Mouse (Mus musculus) hindbrain, embryonic 15.5 days (tissue): Measurements from ENCODE around the gene Tet3. TPM values are rescaled to one million over a fixed set of nuclear protein-coding genes. Genes with fewer than 3 reads are reported as not detected.

Source experiments
- ATAC-seq: fragments of 200-750 bp; cut with Nextera tagmentation; 2 replicates; pipeline ENCODE4 v1.8.0; 2017; ENCODE audit warnings: low read depth, moderate number of reproducible peaks, moderate TSS enrichment; ENCODE audit not compliant: low FRiP score
- H3K27ac ChIP-seq: fragments of 300-500 bp; sonication (generic); replicated peaks from 2 replicates; pipeline ENCODE4 v1.5.1; 2015; ENCODE audit warnings: mild to moderate bottlenecking, inconsistent platforms
- H3K27me3 ChIP-seq: fragments of 300-500 bp; sonication (generic); 2 replicates; pipeline ENCODE4 v1.6.1; 2015; ENCODE audit warnings: control low read depth, inconsistent platforms
- H3K36me3 ChIP-seq: fragments of 300-500 bp; sonication (generic); 2 replicates; pipeline ENCODE4 v1.6.1; 2015; ENCODE audit warnings: control low read depth, inconsistent platforms
- H3K4me1 ChIP-seq: fragments of 300-500 bp; sonication (generic); replicated peaks from 2 replicates; pipeline ENCODE4 v1.6.1; 2015; ENCODE audit warnings: control low read depth, inconsistent platforms
- H3K4me2 ChIP-seq: fragments of 300-500 bp; sonication (generic); 2 replicates; pipeline ENCODE4 v1.6.1; 2015; ENCODE audit warnings: moderate library complexity, mild to moderate bottlenecking, inconsistent platforms
- H3K4me3 ChIP-seq: fragments of 300-500 bp; sonication (generic); 2 replicates; pipeline ENCODE4 v1.5.1; 2015; ENCODE audit warnings: mild to moderate bottlenecking, inconsistent platforms
- H3K9ac ChIP-seq: fragments of 300-500 bp; sonication (generic); 2 replicates; pipeline ENCODE4 v1.6.1; 2015; ENCODE audit warnings: inconsistent platforms
- H3K9me3 ChIP-seq: fragments of 300-500 bp; sonication (generic); 2 replicates; pipeline ENCODE4 v1.6.1; 2016; ENCODE audit warnings: control low read depth, inconsistent platforms
- WGBS: fragments of 180-500 bp; shearing (Covaris S2); methylation state at CpG from one replicate; pipeline ENCODE4 v1.1.7; 2015; 5-methylcytosine and 5-hydroxymethylcytosine counted together
- polyA plus RNA-seq: library from polyadenylated mRNA; unstranded; fragments of >200 nt; fragmentation: Nextera tagmentation; extraction: Ambion mirVana; gene quantifications from 2 replicates; pipeline ENCODE4 v1.2.1, GENCODE M21; 2015

The Tet3 gene
- polyA plus RNA-seq, 1 experiment from 2014 or later, result 70.9 TPM

DNA sequence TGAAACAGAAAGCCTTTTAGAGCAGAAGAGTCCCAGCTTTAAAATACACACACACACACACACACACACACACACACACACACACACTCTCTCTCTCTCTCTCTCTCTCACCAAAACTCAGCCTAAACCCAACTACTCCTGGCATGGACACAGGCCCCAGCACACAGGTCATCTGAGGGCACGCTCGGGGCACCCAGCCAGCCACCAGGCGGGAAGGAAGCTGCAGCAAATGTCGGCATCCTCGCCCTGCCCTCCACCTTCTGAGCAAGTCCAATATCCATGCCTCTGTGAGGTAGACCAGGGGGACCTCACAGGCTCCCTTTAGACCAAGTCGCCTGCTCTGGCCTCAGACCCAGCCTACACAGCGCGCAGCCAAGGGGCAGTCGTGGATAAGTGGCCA lies 14.4 kb upstream of the Tet3 start:
- 88% methylated on average over 9 of the region's 9 CpGs for WGBS
- Histone ChIP-seq H3K36me3 (no peaks in the 10 kb centered on the region), H3K4me2 (no peak overlapping the region), H3K27ac (no peak overlapping the region), H3K4me3 (no peak overlapping the region), H3K9ac (no peak overlapping the region), H3K4me1 (no peaks in the 10 kb centered on the region), H3K9me3 (no peaks in the 10 kb centered on the region), H3K27me3 (no peaks in the 10 kb centered on the region)
- ATAC-seq, result no peak

DNA sequence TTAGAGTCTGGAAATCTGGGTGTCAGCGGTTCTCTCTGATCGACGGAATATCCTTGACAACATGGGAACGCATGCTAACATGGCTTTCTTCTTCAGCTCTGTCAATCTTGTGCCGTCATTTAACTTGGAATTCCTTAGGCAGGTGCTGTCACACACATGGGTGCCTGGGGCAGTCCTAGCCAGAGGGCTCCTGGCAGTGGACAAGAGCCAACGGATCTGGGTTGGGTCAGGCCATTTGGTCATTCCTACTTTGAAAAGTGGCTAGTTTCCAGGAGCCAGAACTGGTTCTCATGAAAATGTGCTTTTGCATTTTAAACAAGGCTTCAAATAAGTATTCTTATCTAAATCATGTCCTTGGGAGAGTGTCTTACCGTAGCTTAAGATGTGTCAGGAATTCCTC lies 12.9 kb upstream of the Tet3 start:
- no peak overlapping the region for H3K27ac ChIP-seq
- no peaks in the 10 kb centered on the region for H3K4me1 ChIP-seq
- WGBS, result 88% methylated on average over 7 of the region's 7 CpGs
- H3K9ac ChIP-seq, result no peak overlapping the region
- no peaks in the 10 kb centered on the region for H3K9me3 ChIP-seq
- ATAC-seq, result no peak
- no peaks in the 10 kb centered on the region for H3K36me3 ChIP-seq
- no peaks in the 10 kb centered on the region for H3K27me3 ChIP-seq
- H3K4me2 ChIP-seq, result no peak overlapping the region
- H3K4me3 ChIP-seq, result no peak overlapping the region

DNA sequence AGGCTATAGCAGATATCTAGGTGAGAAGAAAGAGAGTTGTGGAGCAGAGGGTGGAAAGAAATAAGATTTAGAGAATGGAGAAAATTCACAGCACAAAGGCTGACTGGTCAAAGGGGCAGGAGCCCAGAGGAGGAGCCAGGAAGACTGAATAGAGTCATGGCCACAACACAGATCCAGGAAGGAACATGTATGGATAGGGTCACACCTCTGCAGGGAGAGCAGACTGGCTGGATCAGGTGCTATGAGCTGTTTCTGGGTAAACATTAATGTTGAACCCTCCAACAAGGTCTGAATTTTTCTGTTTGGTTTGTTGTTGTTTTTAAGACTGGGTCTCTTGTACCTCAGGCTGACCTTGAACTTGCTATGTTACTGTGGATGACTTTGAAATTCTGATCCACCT lies 5.1 kb upstream of the Tet3 start:
- ATAC-seq, result no peak
- Histone ChIP-seq H3K4me1 (no peaks in the 10 kb centered on the region), H3K4me3 (no peak overlapping the region), H3K27ac (no peak overlapping the region), H3K27me3 (no peaks in the 10 kb centered on the region), H3K36me3 (no peaks in the 10 kb centered on the region), H3K9ac (no peak overlapping the region), H3K4me2 (no peak overlapping the region), H3K9me3 (no peaks in the 10 kb centered on the region)

DNA sequence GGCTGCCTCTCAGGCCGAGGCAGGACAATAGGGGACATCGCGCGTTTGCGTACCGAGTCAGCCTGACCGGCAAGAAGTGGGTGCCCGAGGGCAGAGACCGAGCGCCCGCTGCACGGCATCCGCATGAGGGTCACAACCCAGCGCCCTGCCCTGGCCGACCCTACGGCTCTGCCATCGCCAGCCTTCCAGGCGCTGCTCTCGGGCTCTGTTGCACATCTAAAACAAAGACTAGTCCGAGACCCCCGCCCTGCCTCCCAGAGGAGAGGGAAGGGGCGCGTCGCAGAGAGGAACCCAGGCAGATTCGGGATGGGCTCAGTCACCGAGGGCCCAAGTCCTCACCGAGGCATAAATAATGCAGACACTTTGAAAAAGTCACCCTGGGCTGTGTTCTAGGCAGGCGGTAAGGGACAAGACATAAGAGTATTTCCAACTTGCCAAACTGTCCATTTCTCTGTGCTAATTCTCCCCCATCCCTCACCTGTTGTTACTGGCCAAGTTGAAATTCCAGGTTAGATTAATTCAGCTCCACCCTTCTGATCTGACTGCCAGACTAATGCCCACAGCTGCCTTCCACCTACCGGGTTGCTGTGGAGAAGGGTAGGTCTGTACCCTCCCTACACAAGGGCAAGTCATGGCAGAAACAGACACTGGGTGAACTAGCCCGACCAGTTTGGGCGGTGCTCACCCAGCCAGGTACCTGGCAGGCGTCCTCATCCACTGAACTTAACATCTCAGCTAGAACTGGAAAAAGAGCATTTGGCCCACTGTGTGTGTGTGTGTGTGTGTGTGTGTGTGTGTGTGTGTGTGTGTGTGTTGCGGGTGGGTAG lies 1.7 kb downstream of the Tet3 start:
- peak; percentile 2; the same call in 1 of the 2 replicates for ATAC-seq
- peak overlapping the region; percentile 87 for H3K9ac ChIP-seq
- H3K4me2 ChIP-seq, result peak overlapping the region; percentile 98
- H3K36me3 ChIP-seq, result no peaks in the 10 kb centered on the region
- H3K27me3 ChIP-seq, result no peaks in the 10 kb centered on the region
- peak overlapping the region; percentile 92 for H3K27ac ChIP-seq
- no peaks in the 10 kb centered on the region for H3K9me3 ChIP-seq
- peaks cover 44% of the 10 kb centered on the region for H3K4me1 ChIP-seq
- peak overlapping the region; percentile 90 for H3K4me3 ChIP-seq
- WGBS, result 5% methylated on average over 31 of the region's 33 CpGs

DNA sequence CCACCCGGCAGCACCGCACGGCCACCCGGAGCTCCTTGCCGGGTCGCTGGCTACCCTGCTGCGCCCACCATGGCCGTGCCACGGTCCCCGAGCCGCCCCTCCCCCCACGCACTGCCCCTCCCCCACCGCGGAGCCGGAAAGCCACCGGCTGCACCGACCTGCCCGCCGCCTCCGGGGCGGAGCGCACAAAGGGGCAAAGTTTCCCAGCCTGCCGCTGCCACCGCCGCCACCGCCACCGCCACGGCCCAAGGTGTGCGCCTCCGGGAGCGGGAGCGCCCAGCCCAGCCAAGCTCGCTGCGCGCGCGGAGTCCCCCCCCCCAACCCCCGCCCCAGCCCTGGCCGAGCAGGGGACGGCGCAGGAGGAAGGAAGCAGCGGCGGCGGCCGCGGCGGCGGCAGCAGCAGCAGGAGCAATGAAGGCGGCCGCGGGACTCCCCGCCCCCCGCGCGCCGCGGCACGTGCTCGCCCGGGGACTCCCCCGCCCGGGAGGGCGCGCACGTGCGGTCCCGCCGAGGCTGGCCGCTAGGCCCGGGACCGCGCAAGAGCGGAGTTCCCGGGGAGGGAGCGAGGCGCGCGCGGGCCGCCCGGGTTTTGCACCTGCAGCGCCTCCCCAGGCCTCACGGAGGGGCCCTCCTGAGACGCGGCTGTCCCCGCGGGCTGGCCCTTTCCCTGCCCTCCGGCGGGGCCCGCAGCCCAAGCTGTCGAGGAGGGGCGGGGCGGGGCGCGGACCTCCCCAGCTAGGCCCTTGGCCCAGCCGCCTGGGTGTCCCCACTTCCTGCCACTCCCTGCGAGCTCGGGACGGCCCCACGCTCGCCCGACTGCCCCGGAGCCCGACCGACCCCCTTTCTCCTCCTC lies 2.5 kb downstream of the Tet3 start:
- H3K4me2 ChIP-seq, result peak overlapping the region; percentile 98
- peak overlapping the region; percentile 87 for H3K9ac ChIP-seq
- H3K9me3 ChIP-seq, result no peaks in the 10 kb centered on the region
- peak overlapping the region; percentile 90 for H3K4me3 ChIP-seq
- ATAC-seq, result peak; percentile 81
- no peaks in the 10 kb centered on the region for H3K36me3 ChIP-seq
- H3K27ac ChIP-seq, result peak overlapping the region; percentile 92
- no peaks in the 10 kb centered on the region for H3K27me3 ChIP-seq
- WGBS, result under 1% methylated on average over 88 of the region's 105 CpGs
- peaks cover 53% of the 10 kb centered on the region for H3K4me1 ChIP-seq

DNA sequence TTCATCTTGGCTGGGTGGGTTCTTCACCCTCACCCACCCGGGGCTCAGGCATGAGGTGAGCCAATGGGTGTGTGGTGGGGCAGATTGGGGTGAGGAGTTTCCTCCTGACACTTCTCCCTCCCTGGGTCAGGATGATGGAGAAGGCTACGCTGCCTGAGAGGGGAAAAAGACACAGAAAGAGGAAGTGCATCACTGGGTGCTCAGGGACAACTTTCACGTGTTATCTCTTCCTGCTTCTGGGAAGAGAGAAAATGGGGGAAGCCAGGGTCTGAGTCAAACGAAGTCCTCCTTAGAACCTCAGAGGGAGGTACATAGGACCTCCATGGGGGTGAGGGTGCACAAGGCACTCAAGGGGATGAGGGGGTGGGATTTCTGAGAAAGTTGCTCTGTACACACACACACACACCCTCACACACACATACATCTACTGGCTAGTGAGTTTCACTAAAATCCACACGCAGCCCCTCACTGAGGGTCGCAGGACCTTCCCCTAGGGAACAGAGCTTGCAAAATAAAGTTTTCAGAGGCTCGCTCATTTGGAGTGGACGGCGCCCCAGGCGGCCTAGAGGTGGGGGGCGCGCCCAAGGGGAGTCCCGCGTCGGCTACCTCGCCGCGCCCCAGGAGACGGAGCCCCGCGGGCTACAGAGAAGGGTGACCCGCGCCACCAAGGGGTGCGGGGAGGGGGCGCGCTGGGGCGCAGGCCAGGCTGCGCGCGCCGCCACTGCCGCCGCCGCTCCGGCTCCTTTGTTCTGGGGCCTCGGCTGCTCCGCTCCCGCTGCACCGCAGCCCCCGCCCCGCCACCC lies 3.4 kb downstream of the Tet3 start:
- peak; percentile 6; the same call in 1 of the 2 replicates for ATAC-seq
- WGBS, result under 1% methylated on average over 37 of the region's 41 CpGs
- H3K27me3 ChIP-seq, result no peaks in the 10 kb centered on the region
- H3K4me3 ChIP-seq, result peak overlapping the region; percentile 90
- peak overlapping the region; percentile 98 for H3K4me2 ChIP-seq
- H3K9ac ChIP-seq, result peak overlapping the region; percentile 87
- no peaks in the 10 kb centered on the region for H3K9me3 ChIP-seq
- H3K27ac ChIP-seq, result peak overlapping the region; percentile 92
- peaks cover 61% of the 10 kb centered on the region for H3K4me1 ChIP-seq
- H3K36me3 ChIP-seq, result no peaks in the 10 kb centered on the region

DNA sequence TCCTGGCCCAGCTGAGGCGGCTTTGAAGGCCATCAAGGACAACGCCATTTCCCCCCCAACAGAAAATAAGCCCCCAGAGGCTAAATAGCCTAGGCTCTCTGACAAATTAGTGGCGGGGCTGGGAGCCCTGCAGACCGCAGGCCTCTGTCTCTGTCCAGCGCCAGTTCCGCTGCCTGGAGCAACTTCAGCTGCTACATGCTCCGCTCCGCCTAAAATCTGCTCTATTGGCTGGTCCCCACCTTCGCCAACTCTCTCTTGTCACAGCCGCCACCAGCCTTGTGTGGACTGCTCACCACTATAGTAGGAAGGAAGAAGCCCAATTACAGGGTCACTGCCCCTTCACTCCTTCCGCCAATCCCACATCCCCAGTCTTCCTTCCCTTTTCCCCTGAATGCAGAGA lies 5.2 kb downstream of the Tet3 start:
- Histone ChIP-seq H3K27ac (no peak overlapping the region), H3K27me3 (no peaks in the 10 kb centered on the region), H3K9ac (peak overlapping the region; percentile 87), H3K36me3 (no peaks in the 10 kb centered on the region), H3K4me1 (peaks cover 78% of the 10 kb centered on the region), H3K4me2 (peak overlapping the region; percentile 98), H3K9me3 (no peaks in the 10 kb centered on the region), H3K4me3 (peak overlapping the region; percentile 90)
- 27% methylated on average over 11 of the region's 11 CpGs for WGBS
- ATAC-seq, result no peak

DNA sequence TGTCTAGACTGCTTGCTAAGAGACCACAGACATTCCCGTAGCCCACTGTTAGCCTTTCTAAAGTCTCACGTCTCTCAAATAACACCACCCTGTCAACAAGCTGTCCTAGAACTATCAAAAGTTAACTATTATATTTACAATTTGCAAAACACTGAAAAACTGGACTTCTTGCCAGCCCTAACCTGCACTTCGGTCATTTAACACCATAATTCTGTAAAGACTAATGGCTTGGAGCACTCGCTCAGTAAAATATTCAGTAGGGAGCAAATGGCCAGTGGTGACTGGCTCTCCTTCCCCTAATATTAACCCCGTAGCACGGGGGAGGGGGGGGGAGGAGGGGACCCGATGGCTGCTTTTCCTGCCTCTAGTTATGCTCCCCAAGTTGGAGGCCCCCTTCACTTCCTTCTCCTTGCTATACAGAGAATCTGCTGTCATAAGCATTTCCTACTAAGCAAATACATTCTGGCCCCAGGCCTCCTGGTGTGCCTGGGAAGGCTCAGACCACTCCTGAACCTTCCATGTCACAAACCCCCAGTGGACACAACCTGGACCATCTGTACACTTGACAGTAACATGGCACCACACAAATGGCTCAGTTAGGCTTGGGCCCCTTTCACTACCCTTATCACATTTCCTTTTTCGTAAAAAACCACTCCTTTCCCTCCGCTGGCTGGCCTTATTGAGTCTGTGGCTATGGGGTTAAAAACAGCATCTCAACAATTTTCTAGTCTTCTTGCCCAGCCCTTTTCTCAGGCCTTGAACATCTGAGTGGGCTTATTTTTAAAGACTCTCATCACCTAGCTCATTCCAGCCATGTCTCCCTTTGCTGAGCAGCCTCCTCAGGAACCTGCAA lies 8.2 kb downstream of the Tet3 start:
- Histone ChIP-seq H3K9me3 (no peaks in the 10 kb centered on the region), H3K27ac (no peak overlapping the region), H3K27me3 (no peaks in the 10 kb centered on the region), H3K36me3 (no peaks in the 10 kb centered on the region), H3K4me3 (no peak overlapping the region), H3K4me2 (no peak overlapping the region; the same call in 1 of the 2 replicates), H3K4me1 (peaks cover 69% of the 10 kb centered on the region), H3K9ac (no peak overlapping the region)
- WGBS, result 76% methylated on average over 9 of the region's 9 CpGs
- ATAC-seq, result no peak

DNA sequence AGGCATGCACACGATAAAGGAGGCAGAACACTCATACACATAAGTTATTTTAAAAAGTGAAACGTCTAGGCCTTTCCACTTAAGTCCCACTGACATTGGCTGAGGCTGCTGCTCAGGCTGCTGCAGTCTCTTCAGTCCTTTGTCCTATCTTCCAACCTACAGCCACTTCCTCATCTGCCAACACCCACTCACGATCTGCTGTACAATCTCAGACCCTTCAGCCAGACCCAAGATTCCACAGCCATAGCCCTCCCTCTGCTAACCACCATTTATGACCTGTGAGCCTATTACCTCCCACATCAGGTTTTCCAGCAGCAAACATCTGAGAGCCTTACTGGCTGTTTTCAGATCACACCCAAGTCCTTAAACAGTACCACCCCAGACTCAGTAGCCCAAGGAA lies 9.4 kb downstream of the Tet3 start:
- Histone ChIP-seq H3K4me1 (peaks cover 67% of the 10 kb centered on the region), H3K36me3 (no peaks in the 10 kb centered on the region), H3K9me3 (no peaks in the 10 kb centered on the region), H3K9ac (no peak overlapping the region), H3K27me3 (no peaks in the 10 kb centered on the region), H3K4me3 (no peak overlapping the region), H3K27ac (no peak overlapping the region), H3K4me2 (no peak overlapping the region)
- 73% methylated on average over 3 of the region's 3 CpGs for WGBS
- ATAC-seq, result no peak

DNA sequence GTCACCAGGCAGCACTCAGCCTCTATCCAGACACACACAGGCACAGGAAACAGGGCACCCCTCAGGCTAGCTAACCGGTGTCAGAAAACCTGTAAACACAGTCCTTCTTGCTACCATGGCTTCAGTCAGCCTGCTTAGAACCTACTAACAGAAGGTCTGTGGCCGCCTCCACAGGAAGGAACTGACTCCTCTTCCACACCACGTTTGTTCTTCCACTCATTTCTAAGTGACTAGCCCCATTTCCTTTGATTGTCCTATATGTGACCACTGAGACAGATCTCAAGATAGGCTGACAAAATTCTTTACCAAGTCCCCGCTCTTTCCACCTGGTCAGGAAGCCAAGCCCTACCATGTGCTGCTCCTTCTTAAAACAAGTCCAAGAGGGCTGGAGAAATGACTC lies 10.0 kb downstream of the Tet3 start:
- Histone ChIP-seq H3K4me1 (peaks cover 67% of the 10 kb centered on the region), H3K4me2 (no peak overlapping the region), H3K27ac (no peak overlapping the region), H3K27me3 (no peaks in the 10 kb centered on the region), H3K9me3 (no peaks in the 10 kb centered on the region), H3K36me3 (no peaks in the 10 kb centered on the region), H3K9ac (no peak overlapping the region), H3K4me3 (no peak overlapping the region)
- ATAC-seq, result no peak
- WGBS, result 84% methylated on average over 4 of the region's 4 CpGs

DNA sequence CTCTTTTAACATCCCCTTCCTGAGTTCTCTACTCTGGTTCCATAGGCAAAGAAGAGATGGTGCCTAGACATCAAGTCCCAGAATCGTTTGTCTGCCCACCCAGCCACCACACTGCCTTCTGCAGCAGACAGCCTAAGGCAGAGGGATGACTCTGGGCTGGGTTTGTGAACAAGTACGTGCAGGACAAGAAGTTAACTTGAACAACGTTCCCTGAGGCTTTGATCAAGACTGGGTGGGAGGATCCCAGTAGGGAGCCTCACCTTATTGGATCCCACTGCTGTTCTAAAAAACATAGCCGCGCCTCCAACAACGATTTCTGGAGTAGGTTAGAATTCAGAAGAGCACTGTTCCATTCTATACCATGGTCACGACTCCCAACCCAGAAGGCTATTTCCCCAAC lies 11.9 kb downstream of the Tet3 start:
- 86% methylated on average over 7 of the region's 7 CpGs for WGBS
- H3K9ac ChIP-seq, result no peak overlapping the region
- H3K27me3 ChIP-seq, result no peaks in the 10 kb centered on the region
- H3K9me3 ChIP-seq, result no peaks in the 10 kb centered on the region
- no peak overlapping the region for H3K4me2 ChIP-seq
- no peak for ATAC-seq
- peaks cover 68% of the 10 kb centered on the region for H3K4me1 ChIP-seq
- H3K27ac ChIP-seq, result no peak overlapping the region
- no peak overlapping the region for H3K4me3 ChIP-seq
- H3K36me3 ChIP-seq, result no peaks in the 10 kb centered on the region
